Mouse (Mus musculus): Measurements from ENCODE around the gene Ap2m1.

DNA sequence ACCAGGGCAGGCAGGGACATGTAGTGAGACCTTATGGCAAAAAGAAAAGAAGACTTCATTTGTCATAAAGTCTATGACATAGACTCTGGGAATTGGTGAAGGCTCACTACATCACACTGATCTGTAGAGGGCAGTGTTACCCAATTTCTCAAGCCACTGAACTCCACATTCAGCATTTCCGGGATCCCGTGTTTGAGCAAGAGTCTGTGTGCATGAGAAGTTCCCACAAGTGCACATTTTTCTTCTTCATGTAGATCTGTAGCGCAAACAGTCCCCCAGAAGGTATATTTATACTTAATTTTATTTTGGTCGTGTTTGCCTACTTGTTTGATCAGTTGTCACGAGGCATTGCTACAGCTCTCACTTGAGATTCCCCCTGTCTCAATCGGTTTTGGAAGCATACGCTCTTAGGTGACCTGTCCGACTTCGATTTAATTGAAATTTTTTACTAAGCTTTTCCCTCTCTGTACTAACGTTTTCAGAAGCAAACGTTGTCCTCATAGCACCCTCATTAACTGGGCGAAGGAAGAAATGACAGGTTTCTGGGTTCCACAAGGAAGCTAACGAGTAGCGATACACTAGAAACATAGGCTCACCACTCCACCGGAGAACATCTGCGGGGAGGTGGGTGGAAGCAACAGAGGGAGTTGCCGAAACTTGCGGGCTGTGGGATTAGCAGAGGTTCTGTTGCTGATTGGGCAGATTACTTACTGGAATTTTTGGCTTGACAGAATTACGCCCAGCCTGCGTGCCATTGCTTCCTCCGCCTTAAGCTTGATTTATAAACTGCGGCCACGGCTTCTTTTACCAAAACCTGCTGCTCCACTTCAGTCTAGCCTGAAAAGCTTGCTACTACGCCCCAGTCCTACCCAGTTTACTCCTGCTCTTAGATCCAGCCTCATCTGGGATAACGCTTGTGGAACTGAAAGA is 38.3 kb upstream of the Ap2m1 start:
- TF ChIP-seq GATA1 (IDR thresholded peaks at IDR 0.05; ENCODE audit: low read length) (no peak), TAL1 (IDR thresholded peaks at IDR 0.05; ENCODE audit: low read length) (no peak)

Data from erythroblast, embryonic 14.5 days (primary cell).